Mouse (Mus musculus): ENCODE data around the gene Bcl9l. TPM values are rescaled to one million over a fixed set of nuclear protein-coding genes. Genes with fewer than 3 reads are reported as not detected.

Gene Bcl9l
- total RNA-seq, 4 experiments from 2014 or later = 61.8 to 68.3 (median 64.9) TPM

DNA sequence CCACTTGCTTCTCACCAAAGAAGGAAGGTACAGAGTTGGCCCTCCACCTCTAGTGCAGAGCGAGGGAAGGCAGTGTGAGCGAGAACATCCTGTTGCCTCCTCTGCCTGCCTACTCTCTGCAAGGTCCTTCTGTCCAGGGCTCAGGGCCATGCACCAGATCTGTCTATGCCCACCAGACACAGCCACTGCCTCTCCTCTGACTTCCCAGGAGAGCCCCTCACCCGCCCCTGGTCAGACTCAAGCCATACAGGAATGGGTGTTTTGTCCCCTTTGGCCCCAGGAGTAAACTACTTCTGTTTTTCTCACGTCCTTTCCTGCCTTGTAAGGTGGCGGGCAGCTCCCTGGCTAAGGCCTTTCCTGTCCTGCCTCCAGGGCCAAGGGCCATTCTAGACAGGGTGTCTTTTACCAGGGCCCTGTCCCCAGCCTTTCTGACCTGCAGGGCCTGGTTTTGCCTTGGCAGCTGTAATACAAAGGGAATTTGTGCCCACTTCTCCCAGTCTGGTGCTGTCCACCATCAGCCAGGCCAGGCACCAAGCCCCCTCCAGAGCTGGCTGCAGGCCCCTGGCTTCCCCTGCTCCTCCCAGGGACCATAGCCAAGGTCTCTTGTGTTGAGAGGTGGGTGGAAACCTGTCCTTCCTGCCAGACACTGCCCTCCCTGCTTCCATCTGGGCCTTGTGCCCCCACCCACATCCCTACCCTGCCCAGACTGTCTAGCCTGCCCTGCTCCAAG, 28.4 kb downstream of the Bcl9l start:
- DNase-seq (ENCODE audit: low spot score in 2 of 2) = no peak

DNA sequence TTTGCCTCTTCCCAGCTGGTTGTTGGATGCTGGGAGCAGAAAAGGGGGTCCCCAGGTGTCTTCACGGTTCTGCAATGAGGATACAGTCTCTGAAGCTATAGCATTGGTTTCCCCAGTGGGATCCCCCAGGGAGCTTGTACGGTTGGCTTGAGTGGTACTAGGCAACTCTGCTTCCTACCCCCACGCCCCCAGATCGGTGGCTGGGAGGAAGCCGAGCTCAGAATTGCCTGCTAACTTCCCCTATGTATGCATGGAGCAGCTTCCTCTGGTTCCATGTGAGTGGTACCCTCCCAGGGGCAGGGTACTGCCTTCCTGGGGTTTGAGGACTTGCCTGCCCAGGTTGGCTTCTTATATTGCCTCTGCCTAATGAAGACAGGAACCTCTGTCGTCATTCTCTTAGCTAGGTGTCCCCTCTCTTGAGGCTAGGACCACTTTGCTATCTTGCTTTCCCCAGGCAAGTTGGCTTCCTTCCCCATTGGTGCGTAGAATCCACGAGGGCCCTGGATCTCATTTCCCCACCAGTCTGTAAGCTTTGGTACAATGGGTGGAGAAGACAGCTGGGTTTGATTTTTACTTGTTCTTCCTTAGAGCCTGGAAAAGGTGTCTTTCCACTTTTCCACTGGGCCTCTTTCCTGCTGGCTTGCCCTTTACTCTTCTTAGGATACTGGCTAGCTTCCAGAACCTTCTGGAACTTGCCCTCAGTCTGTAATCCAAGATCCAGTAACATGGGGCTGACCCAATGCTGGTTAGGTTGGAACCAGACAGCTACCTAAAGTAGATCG, 29.5 kb downstream of the Bcl9l start:
- DNase-seq (ENCODE audit: low spot score in 2 of 2) = no peak

DNA sequence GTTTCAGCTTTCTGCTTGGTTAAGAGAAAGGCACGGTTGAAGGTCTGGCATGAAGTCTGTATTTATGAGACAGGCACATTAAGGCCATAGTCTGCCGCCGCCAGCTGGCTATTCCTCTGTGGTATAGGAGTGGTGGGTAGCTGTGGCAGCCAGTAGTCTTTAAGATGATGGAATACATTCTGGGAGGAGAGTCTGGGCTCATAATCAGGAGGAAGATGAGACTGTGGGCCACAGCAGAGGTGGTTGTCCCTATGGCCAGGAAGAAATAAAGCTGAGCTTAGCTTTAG, 30.0 kb downstream of the Bcl9l start:
- DNase-seq (ENCODE audit: low spot score in 2 of 2) = no peak

DNA sequence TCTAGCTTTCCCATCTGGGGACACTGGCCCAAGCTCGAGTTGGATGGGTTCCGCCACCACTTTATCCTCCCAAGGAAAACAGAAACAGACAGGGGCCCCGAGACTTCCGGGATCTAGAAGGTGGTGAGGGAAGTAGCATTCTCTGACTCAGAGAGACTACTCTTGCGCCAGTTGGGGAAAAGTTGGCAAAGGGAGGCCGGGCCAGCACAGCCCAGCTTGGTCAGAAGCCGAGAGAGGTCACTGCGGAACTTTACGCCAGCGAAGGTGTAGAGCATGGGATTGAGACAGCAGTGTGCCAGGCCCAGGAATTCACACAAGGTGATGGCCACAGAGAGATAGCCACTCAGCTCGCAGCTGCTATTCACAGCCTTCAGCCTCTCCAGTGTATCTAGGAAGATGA, 30.5 kb downstream of the Bcl9l start:
- DNase-seq (ENCODE audit: low spot score in 2 of 2) = no peak

DNA sequence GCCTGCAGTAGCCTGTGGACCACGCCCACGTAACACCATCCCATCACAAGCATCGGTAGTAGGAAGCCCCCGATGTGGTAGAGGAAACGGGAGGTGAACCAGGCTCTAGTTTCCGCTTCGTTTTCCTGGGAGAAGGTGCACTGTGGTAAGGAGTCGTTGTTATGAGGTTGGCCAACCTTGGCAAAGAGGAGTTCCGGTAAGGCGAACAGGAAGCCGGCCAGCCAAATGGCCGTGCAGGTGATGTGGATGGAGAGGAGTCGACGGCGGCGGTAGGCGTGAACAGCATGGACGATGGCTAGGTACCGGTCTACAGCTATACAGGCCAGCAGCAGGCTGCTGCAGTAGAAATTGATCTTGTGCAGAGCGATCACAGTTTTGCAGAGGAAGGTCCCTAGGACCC, 31.0 kb downstream of the Bcl9l start:
- DNase-seq (ENCODE audit: low spot score in 2 of 2) = no peak

DNA sequence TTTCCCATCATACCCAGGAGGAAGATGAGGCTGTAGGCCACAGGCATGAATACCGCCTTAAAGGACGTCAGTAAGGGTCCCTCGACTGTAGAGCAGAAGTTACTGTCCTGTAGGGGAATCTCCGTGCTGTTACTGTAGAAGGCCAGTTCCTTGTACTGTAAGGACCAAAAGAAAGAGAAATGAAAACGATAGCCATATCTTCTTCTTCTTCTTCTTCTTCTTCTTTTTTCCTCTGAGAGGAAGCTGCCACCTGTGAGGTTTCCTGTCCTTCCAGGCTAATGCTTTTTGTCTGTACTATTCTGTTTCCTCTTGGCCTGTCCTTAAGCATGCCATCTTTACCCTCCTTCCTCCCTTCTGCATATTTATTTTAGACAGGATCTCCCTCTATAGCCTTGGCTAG, 31.5 kb downstream of the Bcl9l start:
- no peak for DNase-seq (ENCODE audit: low spot score in 2 of 2)

DNA sequence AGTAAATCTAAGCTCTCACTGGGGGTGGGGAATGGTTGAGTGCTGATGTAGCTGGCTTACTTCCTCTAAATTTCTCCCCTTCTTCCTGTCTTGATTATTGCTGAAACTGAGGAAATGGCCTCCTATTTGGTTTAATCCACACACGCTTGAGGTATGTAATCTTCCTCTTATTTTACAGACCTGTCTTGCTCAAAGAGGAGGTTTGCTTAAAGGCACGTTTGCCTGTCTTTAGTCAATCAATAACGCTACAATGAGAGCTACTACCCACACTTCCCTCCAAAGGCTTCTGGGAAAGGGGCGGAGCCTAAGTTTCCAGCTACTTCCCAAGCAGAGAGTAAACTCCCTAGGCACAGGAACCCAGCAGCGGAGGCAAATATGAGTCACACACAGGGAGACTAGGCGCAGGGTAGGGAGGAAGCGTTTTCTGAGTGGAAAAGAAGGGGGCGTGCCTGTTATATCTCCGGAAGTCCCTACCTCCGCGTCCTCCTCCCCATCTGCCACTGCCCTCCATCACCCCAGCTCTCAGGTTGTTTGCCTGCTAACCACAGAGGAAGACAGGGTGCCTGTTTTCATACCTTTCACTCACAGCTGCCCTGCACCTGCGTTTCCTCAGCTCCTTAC, 32.6 kb downstream of the Bcl9l start:
- no peak for DNase-seq (ENCODE audit: low spot score in 2 of 2)

DNA sequence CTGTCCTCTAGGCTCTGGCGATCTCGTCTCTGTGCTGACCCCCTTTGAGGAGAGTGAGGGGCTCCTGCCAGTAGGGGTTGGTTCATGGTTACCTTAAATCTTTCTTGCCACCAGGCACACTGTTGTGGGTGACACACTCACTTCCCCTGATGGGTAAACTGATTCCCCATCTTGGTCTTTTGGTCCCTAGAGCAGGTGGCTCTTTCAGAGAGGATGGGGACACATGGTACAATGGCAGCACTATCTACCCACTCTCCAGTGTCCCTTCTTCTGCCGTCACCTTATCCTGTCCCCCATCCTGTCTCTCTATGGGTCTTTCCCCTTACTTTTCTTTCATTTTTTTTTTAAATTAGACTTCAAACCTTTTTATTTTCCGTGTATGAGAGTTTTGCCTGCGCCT, 33.3 kb downstream of the Bcl9l start:
- no peak for DNase-seq (ENCODE audit: low spot score in 2 of 2)

DNA sequence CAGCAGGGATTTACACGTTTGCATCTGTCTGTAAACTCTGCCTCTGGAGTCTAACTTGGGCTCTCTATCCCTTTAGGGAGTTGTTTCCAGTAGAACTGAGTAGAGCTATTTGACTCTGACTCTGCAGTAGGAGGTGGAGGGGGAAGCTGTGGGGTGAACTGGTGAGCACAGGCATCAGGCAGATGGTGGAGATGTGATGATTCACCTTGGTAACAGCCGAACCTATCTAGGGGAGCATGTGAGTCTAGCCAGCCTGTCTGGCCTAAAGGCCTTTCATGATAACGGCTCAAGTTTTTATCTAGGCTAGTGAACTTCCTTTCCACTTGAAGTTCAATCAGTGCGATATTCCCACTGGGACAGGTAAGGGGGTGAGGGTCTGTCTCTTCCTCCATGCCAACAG, 34.7 kb downstream of the Bcl9l start:
- no peak for DNase-seq (ENCODE audit: low spot score in 2 of 2)

DNA sequence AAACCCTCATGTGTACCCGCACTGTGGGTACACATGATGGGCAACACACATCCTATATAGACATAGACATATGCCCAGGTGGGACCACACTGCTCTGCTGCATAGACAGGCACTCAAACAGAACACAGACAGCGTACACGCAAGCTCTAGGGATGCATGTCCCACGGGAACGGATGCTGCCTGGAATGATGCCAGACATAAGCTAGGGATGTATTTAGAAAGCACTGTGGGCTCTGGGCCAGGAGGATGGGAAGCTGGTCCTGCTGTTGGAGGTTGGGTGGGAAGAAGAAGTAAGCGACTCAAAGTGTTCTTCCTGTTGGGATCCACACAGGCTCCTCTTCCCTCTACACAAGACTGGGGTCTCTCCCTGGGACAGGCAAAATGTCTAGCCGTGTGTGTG, 35.4 kb downstream of the Bcl9l start:
- no peak for DNase-seq (ENCODE audit: low spot score in 2 of 2)

DNA sequence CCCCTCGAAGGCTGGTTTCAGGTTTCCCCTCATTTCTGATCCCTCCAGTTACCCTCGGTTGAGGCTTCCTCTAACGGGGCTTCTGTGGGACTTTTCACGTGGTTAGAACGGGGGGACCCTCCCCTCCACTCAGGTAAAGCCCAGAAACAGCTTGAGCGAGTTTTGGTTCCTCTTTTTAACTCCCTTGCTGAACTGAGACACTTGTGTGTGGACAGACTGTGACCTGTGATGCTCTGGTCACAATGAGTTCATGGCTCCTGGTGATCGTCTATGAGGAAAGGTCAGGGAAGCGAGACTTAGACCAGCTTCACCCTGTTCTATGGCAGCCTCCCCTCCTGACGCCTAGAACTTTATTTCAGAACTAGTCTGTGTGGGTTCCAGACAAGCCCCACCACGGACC, 39.3 kb downstream of the Bcl9l start:
- no peak for DNase-seq (ENCODE audit: low spot score in 2 of 2)

DNA sequence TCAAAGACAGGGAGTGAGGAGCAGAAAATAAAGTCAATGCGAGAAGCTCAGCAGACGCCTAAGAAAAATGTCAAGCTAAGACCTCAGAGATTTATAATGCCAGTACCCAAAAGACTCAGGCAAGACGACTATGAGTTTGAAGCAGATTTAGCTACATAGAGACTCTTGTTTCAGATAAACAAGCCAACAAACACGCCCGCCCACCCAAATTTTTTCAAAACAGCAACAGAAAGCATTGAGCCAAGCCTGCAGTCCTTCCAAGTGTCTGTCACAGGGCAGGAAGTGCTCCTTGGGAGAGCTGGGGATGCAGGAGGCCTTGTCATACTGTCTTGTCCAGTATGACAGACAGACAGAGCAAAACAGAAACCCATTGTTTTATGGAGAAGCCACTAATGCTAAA, 41.1 kb downstream of the Bcl9l start:
- DNase-seq (ENCODE audit: low spot score in 2 of 2) = no peak

DNA sequence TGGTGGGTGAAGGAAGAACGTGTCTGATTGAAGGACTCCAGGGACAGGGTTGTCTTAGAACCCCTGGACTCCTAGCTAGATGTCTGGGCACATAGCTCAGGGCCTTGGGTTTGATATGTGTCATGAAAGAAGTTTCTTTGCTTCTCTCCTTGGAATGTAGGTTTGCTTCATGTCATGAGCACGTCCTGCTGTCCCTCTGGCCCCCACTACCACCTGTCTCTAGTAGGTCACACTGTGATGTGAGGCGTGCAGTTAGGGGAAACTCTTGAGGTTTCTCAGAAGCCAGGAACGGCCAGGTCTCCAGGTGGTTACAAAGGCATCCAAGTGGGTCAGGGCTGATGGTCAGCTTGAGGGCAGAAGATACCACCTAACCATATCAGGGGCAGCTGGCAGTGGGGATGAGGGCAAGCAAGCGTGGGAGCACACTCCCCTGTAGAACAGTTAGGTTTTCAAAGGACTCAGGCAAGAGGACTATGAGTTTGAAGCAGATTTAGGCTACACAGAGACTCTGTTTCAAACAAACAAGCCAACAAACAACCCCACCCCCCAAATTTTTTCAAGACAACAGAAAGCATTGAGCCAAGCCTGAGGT, 41.7 kb downstream of the Bcl9l start:
- no peak for DNase-seq (ENCODE audit: low spot score in 2 of 2)

DNA sequence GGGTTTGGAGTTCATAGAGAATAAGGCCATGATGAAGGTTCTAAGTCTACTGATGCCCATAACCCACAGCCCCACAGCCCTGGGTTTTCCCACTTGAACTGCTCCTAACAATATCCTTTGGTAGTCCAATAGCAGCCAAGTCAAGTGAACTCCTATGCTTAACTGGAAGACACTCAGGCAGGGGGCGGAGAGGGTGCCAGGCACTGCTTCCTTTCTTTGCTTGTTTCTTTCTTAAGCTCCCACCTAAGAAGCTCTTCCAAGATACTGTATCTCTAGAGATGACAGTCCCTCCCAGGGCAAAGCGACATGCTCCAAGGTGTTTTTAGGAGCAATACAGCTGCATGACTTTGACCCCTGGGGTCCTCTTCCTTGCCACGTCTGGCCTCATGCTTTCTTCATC, 42.4 kb downstream of the Bcl9l start:
- no peak for DNase-seq (ENCODE audit: low spot score in 2 of 2)

DNA sequence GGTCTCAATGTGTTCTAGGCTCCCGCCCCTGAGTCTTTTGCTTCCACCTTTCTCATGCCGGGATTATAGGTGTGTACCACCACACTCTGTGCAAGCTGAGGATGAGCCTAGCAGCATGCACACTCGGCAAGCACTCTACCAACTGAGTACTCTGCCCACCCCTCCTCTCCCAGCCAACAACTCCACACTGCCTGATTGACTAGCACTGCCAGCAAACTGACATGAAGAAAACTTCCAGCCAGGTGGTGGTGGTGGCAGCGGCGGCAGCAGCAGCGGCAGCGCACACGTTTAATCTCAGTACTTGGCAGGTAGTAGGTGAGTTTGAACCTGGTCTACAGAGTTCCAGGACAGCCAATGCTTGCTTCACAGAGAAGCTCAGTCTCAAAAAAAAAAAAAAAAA, 43.0 kb downstream of the Bcl9l start:
- DNase-seq (ENCODE audit: low spot score in 2 of 2) = no peak

DNA sequence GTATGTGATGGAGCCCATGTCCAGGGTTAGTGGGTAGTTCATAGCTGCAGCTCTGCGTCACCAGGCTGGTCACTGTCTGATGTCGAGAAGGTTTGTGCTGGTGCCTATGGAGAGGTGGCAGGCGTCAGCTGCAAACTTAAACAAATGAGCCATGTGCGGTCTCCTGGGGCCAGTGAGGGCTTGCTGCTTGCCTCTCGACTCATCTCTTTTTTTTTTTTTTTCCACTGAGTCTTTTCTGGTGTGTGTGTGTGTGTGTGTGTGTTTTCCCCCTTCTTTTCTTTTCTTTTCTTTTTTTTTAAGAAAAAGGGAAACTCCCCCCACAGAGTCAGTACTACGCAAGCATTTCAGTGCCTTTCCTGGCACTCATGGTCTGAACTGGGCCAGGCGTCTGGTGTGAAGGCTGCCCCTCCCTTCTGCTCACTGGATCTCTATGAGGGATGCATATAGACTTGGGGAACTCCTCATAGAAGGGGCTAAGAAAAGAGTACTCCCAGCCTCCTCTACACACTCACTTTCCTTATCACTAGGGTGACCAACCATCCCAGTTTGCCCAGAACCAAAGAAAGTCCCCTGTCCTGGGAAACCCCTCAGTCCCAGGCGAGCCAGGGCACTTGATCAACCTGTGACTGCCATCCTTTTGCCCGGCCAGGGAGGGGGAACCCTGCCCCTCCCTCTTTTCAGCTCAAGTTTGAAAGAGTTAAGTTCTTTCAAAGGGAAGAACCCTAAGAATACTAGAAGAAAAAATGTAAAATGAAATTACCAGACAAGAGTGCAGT, 43.9 kb downstream of the Bcl9l start:
- DNase-seq (ENCODE audit: low spot score in 2 of 2) = no peak

DNA sequence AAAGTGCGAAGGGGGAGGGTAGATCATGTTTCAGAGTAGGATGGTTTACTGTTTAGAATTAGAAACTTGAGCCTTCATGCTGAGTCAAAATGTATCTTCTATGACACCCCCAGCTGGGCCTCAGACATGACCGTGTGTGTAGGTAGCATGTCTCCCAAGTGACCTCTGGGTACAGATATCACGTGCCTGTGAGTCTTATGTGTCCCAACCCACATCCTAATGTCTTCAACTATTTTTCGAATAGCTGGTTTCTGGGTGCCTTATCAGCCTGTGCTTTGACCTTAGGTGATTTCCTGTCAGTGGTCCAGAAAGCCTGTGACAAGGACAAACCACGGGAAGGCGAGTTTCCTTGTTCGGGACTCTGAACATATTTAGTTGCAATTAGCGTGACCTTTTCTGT, 45.7 kb downstream of the Bcl9l start:
- DNase-seq (ENCODE audit: low spot score in 2 of 2) = no peak

DNA sequence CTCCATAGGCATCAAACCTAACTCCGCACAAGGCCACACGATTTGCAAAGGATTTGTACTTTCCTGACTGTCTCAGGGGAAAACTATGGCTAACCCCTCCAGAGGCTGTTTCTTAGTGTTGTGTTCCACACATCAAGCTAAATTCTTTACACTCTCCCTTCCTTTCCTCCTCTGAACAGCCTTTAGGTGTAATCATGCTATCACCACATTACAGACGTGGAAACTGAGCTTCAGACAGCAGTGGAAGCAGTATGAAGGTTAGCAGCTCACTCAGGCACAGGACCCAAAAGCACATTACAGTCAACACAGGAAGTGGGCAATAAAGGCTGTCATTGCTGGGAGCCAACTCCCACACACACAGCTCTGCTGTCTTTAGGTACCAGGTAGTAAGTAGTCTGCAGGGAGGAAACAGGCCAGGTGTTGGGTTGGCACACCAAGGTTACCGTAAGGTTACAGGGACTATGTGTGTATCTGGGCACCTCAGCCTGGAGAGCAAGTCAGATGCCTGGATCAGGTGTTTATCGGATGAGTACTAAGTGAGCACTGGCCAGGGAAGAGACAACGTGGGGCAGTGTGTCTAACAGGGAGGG, 50.5 kb downstream of the Bcl9l start:
- no peak for DNase-seq (ENCODE audit: low spot score in 2 of 2)

DNA sequence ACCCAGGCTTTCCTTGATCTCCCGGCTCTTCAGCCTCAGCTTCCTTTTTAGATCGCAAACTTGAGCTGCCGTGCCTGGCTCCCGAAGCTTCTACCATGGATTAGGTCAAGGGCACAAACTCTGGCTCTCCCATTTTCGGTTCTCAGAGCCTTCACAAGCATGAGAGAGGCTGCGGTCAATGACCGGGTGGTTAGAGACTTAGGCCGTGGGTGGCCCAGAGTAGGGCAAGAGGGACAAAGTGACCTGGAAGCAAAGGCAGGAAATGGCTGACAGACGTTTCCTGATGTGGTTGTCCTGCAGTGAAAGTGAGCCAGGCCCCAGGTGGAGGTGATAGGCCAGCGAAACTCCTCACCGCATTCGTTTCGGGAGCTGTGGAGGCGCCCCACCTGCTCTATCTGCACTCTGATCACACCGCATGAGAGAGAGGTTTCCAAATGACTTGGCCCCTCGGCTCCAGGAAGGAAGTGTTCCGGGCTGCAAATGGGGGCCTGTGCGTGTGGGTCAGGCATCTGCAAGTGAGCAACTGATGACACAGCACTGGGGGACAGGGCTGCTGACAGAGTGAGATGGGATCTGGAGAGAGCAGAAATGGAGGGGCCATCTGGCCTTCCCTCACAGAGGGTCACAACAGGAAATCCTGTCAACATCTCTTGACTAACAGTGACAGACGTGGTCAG, 55.1 kb downstream of the Bcl9l start:
- DNase-seq (ENCODE audit: low spot score in 2 of 2) = no peak

DNA sequence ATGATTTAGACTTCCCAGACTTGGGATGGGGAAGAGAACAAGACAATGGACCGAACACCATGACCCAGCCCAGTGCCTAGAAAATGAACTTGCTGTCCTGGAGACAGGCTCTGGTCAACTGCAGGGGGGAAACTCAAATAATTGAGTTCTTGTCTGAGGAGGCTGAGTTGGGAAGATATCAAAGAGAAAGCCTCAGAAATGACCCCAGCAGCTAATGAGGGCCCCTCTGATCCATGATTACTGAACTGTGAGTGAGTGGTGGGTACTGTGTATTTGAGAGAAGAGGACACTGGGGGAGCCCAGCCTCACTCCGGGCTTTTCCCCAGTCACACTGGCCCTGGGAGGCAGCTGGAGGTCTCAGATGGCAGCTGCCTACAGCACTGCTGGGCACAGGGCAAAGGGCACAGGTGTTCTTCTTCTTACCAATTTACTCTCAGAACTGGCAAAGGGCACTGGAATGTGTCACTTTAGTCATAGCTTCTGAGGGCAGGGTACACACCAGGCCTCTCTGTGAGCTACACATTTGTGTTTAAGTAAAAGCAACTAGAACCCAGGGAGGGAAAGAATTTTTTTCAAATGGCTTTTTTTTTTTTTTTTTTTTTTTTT, 57.3 kb downstream of the Bcl9l start:
- DNase-seq (ENCODE audit: low spot score in 2 of 2) = no peak

Data from layer of hippocampus, adult 8-10 months (tissue).